Mouse (Mus musculus): ENCODE measurements around the gene Suz12. TPM values are rescaled to one million over a fixed set of nuclear protein-coding genes. Genes with fewer than 3 reads are reported as not detected.

The Suz12 gene
- total RNA-seq, 2 experiments from 2014 or later, result 33.5 to 44.0 TPM

DNA sequence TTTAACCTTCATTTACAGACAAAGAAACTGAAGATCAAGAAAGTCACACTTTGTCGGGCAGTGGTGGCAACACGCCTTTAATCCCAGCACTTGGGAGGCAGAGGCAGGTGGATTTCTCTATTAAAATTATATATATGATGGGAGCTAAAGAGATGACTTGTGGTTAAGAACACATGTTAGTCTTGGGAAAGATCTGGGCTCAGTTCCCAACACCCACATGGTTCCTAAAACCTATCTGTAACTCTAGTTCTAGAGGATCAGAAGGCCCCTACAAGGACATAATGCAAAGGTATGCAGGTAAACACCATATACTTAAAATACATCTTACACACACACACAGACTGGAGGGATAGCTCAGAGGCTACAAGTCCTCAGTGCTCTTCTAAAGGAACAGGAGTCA lies 78.1 kb downstream of the Suz12 start:
- DNase-seq (ENCODE audit: low spot score in 2 of 2), result no peak

DNA sequence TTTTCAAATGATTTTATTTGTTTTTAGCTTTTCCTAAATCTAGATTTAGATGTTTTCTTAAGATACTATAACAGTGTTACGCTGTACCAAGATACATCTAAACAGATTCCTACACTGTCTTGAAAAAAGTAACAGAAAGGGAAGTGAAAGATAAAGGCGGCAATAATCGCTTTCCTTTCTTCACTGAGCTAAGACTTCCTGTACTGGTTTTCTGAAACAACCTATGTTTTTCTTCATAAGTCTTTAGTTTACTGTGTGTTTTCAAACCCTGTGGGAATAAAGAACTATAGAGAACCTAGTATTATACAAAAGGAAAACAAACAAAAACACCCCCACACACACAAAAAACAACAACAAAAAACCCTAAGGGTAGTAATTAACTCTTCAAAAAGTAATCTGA lies 79.5 kb downstream of the Suz12 start:
- DNase-seq (ENCODE audit: low spot score in 2 of 2), result no peak

DNA sequence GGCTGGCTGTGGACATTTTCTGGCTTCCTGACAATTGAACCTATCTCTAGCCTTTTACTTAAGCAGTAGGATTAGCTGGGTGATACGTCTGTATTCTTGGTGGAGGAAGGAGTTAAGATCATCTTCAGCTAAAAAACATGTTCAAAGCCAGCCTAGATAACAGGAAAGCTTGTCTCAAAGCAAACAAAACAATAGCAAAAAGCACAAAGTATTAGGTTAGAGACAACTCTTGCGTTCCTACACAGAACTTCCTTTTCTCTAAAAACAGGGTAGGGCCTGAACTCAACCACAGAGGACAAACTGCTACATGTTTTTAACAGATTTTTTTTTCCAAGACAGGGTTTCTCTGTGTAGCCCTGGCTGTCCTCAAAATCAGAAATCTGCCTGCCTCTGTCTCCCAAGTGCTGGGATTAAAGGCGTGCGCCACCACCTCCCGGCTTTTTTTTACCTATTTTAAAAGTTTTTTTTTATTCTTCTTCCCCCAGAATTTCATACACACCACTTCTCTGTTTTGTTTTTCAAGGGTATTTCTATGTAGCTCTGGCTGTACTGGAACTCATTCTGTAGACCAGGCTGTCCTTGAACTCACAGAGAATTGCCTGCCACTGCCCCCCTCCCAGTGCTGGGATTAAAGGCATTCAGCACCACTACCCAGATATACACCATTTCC lies 82.8 kb downstream of the Suz12 start:
- no peak for DNase-seq (ENCODE audit: low spot score in 2 of 2)

DNA sequence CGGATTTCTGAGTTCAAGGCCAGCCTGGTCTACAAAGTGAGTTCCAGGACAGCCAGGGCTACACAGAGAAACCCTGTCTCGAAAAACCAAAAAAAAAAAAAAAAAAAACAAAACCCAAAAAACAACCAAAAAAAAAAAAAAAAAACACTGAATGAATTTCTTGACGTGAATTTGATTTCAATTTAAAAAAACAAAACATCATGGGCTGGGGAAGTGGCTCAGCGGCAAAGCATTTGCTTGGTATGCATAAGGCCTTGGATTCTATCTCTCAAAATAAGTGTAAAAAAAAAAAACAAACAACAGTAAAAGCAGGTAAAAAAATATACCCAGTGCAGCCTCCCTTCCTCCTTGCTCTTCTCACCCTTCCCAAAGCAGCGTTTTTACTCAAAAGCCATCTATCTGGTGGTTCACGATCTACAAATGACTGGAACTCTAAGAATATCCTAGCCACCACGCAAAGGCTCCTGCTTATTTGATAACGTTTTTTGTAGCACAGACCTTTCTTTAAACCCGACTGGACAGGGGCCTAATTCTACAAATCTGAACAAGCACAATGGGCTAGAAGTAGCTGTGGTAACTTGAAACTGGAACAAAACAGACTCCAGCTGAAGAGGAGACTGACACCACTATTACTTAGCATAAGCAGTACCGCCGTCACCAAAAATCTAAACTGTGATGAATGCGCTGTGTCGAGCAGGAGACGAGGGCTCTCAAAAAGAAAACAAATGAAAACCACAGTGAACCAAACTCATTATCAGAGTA lies 85.1 kb downstream of the Suz12 start:
- no peak for DNase-seq (ENCODE audit: low spot score in 2 of 2)

DNA sequence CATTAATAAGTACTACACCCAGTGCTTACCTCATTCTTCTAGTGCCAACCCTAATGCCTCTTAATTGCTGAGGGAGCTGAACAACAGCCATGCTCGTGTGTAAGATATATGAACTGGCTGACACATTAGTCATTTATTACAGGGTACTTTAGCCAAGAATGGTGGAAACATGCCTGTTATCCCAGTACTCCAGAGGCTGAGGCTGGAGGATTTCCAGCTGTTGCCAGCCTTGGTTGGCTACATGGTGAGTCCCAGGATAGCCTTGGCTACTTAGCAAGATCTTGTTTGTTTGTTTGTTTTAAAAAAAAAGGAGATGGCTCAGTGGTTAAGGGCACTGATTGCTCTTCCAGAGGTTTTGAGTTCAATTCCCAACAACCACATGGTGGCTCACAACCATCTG lies 85.9 kb downstream of the Suz12 start:
- no peak for DNase-seq (ENCODE audit: low spot score in 2 of 2)

DNA sequence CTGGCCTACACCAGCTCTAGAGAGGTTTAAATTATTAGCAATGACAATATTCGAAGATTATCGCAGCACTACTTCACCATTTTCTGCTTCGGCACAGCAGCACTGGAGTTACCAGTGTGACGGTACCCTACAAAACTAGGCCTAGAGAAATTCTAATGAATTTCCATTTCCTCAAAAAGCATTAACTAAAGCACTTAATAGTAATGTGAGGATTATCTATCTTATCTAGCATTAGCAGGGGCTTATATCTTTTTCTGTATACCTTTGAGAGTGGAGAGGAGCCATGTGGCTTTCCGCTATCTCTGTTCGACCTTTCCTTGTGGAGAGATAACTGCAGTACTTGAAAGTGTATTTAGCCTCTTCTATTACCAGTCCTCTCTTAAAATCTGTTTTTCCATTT lies 86.8 kb downstream of the Suz12 start:
- no peak for DNase-seq (ENCODE audit: low spot score in 2 of 2)

DNA sequence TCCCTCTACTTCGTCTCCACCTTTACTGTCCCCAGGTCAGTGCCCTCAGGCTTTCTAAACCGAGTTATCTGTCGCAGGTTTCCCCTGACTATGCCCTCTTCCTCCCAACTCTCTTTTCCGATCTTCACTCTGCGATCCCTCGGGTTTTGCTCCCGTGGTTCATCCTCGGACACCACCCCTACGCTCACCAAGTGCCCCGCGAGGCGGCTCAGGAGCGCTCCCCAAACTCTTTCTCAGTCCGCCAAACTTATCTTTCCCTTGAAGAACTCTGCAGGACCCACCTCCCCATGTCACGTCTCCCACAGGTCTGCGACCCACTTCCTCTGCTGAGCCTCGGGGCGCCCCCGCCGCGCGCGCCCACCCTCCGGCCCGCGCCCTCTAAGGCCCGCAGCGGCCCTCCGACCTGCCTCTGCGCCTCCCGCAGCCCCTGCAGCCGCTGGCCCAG lies 87.5 kb downstream of the Suz12 start:
- DNase-seq (ENCODE audit: low spot score in 2 of 2), result peak in 1 of 2 experiments; percentile 49

DNA sequence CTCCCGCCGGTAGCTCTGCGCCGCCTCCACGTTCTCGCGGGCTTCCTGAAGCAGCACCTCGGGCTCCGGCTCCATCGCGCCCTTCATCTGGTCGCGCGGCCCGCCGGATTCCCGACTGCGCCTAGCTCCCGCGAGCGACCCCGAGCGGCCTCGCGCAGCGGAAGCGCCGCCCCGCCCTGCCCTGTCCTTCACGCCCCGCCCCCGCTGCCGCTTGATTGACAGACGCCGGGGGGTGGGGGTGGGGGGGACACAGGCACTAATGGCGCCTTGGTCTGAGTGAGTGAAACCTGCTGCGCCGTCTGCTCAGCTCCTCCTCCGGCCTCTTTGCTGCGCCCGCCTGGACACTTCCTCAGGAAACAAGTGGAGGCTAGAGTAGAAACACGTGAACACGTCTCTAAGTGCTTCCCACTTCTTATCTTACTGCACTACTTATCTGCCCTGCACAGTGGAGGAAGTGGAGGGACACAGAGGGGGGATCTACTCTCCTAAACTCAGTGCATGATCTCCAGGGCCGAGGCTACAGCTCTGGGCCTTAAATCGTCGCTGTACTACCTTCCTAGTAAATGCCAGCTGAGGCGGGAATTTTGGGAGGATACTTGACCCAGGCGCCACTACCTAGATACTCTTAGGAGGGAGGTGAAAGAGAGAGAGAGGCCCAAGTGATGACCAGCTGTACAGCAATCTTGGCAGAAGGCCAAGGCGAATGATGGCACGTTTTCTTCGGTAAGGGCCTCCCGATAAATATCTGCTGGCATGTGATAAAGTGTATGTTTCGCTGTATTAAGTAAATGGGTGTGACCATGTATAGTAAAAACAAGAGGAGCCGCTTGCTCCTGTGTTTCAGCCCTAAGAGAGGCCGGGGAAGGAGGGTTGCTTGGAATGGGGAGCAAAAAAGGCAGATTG lies 88.2 kb downstream of the Suz12 start, which contains the start of gene Crlf3:
TSS of gene Crlf3 (minus strand) at position 166 of the 903 bp plus-strand sequence.
- DNase-seq (ENCODE audit: low spot score in 2 of 2), result peak; percentile 94

DNA sequence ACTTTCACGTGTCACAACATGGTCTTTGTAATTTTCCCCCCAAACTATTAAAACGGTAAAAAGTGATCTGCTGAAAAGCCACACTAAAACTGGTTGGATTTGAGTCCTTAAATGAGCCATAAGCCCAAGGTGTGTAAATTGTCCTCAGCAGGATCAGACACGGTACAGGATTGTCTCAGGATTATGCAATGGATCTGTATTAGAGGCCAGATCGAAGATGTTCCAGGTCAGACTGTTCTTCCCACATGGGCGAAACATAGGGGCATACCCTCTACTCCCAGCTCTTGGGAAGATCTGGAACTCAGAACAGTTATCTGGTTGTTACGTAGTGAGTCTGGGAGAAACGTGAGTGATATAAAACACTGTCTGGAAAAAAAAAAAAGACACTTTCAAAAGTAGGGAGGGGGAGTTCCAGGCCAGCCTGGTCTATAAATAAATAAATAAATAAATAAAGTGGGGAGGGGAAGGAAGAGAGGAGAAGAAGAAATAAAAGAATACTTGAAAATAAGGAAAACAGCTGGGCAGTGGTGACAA lies 88.9 kb downstream of the Suz12 start:
- DNase-seq (ENCODE audit: low spot score in 2 of 2), result no peak

Other genes starting within 250 kb of the Suz12 start
- 10 to 100 TPM; 35.6 to 47.6 TPM for gene Utp6, start 30.7 kb upstream of the Suz12 start, total RNA-seq (2021)
- gene Crlf3, start 87.9 kb downstream of the Suz12 start, total RNA-seq (2021), result 10 to 100 TPM; 12.5 to 17.2 TPM
- 1 to 10 TPM; 1.2 to 1.8 TPM for gene Atad5, start 96.3 kb downstream of the Suz12 start, total RNA-seq (2021)
- gene Tefm, start 149.1 kb downstream of the Suz12 start, total RNA-seq (2021), result 10 to 100 TPM; 13.6 to 15.5 TPM
- 10 to 100 TPM in 1 of 2 experiments, 1 to 10 TPM in 1; 9.6 to 11.1 TPM for gene Adap2, start 161.0 kb downstream of the Suz12 start, total RNA-seq (2021)
- 1 to 10 TPM; 5.9 to 9.1 TPM for gene Rnf135, start 190.7 kb downstream of the Suz12 start, total RNA-seq (2021)
- gene Rhot1, start 215.9 kb downstream of the Suz12 start, total RNA-seq (2021), result 10 to 100 TPM; 54.4 to 71.5 TPM